Mouse (Mus musculus) E14TG2a.4 (cell line): Measurements from ENCODE around the gene Tchh.

Source experiments
- CTCF ChIP-seq: conservative IDR thresholded peaks from 2 replicates; pipeline ENCODE4 v1.5.1; 2014; ENCODE audit warnings: low read length
- NANOG ChIP-seq: IDR thresholded peaks from 2 replicates; pipeline ENCODE4 v1.6.1; 2014; ENCODE audit warnings: borderline replicate concordance, low read length, mixed read lengths
- POU5F1 ChIP-seq: IDR thresholded peaks from 2 replicates; pipeline ENCODE4 v1.6.1; 2014; ENCODE audit warnings: low read length, borderline replicate concordance

DNA sequence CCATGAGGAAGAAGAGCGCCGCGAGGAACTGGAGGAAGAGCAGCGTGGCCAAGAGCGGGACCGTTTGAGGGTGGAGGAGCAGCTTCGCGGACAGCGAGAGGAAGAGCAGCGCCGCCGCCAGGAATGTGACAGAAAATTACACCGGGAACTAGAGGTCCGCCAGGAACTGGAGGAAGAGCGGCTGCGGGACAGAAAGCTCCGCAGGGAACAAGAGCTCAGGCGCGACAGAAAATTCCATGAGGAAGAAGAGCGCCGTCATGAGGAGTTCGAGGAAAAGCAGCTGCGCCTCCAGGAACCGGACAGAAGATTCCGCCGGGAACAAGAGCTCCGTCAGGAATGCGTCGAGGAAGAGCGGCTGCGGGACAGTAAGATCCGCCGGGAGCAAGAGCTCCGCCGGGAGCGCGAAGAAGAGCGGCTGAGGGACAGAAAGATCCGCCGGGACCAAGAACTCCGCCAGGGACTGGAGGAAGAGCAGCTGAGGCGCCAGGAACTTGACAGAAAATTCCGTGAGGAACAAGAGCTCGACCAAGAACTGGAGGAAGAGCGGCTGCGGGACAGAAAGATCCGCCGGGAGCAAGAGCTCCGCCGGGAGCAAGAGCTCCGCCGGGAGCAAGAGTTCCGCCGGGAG is 4.1 kb downstream of the Tchh start:
- TF ChIP-seq CTCF = no peak
- TF ChIP-seq POU5F1 = no peak
- no peak for TF ChIP-seq NANOG
